Mouse (Mus musculus) lung, postnatal 0 days (tissue): ENCODE measurements around the gene Syn2.

Source experiments
- CTCF ChIP-seq: IDR thresholded peaks from 2 replicates; pipeline ENCODE4 v1.5.1; 2016; ENCODE audit warnings: antibody characterized with exemption, mild to moderate bottlenecking
- EP300 ChIP-seq: IDR thresholded peaks from 2 replicates; pipeline ENCODE4 v1.6.1; 2016; ENCODE audit warnings: antibody characterized with exemption, mild to moderate bottlenecking, control low read depth

GRCm38 (mm10) chr6:115267916-115268315, 133.2 kb downstream of the Syn2 start:
- TF ChIP-seq CTCF (peak; percentile 96), EP300 (no peak)
